Mouse (Mus musculus): ENCODE measurements around the gene Ppat.

DNA sequence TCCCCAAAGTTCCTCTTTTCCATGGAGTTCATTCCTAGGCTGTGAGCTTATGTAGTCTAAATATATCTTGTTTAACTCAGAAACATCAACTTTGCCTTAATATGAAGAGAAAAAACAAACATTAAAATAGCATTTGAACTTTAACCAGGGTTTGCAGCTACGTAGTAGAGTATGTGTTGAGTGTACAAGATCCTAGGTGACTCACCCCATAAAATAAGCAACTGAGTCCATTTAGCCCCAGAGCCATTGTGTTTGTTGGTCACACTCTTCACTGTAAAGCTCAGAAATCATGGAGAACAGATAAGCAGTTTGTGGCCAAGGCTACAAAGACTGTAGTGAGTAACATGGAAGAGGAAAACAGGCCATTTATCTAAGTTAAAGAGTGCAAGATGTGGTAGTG lies 67.3 kb downstream of the Ppat start:
- TF ChIP-seq POLR2A (IDR thresholded peaks at IDR 0.05; ENCODE audit: insufficient read length, low read depth) (no peak), MAX (IDR thresholded peaks at IDR 0.05; ENCODE audit: low read depth) (no peak), USF1 (IDR thresholded peaks at IDR 0.05; ENCODE audit: low read depth) (no peak), CEBPB (IDR thresholded peaks at IDR 0.05; ENCODE audit: insufficient read depth, poor library complexity, severe bottlenecking) (no peak), MYOD1 (IDR thresholded peaks at IDR 0.05; ENCODE audit: control insufficient read depth in 1 of 3, insufficient read length in 2 of 3, low read depth in 2 of 3) (no peak), E2F4 (IDR thresholded peaks at IDR 0.05; ENCODE audit: insufficient read depth) (no peak), MYOG (IDR thresholded peaks at IDR 0.05; ENCODE audit: control insufficient read depth in 1 of 3, insufficient read depth in 1 of 3, insufficient read length in 2 of 3, low read depth in 2 of 3) (no peak), POLR2AphosphoS2 (IDR thresholded peaks at IDR 0.05; ENCODE audit: insufficient read length, low read depth) (no peak), TCF3 (IDR thresholded peaks at IDR 0.05; ENCODE audit: insufficient read length, low read depth) (no peak), TCF12 (IDR thresholded peaks at IDR 0.05; ENCODE audit: insufficient read depth, poor library complexity, severe bottlenecking) (no peak), SRF (IDR thresholded peaks at IDR 0.05; ENCODE audit: control insufficient read depth, insufficient read length, low read depth) (no peak), REST (IDR thresholded peaks at IDR 0.05; ENCODE audit: insufficient read depth, insufficient read length) (no peak)
